Mouse (Mus musculus) embryonic fibroblast, embryonic 13.5 days (primary cell): Measurements from ENCODE around the gene Usp3.

Experiments
- CTCF ChIP-seq: IDR thresholded peaks from 2 replicates; pipeline ENCODE4 v1.5.1; 2011; ENCODE audit warnings: mild to moderate bottlenecking, control low read depth, low read length, moderate library complexity, borderline replicate concordance; ENCODE audit not compliant: insufficient read depth
- POLR2A ChIP-seq: IDR thresholded peaks from 2 replicates; pipeline ENCODE4 v1.6.1; 2011; ENCODE audit warnings: low read depth, mild to moderate bottlenecking, control low read depth, low read length, moderate library complexity

DNA sequence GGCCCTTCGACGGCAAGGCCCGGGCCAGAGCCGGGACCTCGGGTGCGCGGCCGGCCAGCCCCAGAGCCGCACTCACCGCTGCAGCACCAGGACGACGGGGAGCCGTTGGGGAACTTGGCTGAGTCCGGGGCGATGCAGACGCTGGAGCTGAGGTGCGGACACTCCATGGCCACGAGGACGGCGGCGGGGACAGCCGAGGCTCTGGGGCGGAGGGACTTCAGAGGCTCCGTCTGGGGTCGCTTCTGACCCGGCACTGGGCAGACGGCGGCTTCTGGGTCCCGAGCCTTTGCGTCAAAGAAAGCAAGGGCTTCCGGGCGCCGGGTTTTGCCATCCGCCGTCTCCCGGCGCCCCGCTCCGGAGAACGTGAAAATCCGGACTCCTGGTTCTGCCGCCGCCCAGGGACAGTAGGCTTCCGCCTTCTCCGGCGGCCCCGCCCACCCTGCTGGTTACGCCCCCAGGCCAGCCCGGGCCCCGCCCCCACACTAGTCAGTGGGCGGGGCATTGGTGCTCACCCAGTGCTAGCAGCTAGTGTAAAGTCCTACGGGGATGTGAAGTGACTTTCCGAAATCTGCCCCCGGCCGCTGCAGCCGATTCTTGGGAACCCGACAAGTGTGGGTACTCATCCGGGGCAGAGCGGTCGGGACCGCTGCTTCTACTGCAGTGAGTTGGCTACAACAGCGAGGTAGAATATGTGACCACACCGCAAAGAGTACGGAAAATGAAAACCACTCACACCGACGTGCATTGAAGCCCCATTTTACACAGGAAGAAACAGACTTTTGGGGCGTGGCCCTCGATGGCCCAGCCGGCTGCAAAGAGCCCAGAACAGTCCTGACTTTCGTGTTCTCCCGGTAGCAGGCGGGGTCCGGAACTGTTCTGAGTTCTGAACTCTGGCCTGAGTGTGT lies at the start of gene Usp3:
- no peak for TF ChIP-seq CTCF
- TF ChIP-seq POLR2A: peak; percentile 56
